In the genomic region with DNA sequence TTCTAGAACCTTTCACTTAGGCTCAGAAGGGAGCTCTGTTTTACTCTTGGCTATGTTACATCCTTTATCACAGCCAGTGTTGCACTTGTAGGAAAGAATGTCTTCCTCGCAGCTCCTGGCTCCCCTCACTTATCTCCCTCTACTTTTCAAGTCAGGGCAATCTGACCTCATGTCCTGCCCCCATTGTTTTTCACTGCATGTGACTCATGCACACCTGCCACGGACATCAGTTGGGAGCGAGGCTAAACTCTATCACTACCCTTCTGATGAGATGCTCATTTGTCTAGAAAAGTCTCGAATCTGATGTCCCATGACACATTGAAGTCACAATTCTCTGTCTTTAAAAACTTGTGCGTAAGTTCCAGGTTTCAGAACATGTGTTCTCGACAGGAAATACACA, we compare ENCODE assay signal across 30 mouse cellular contexts. TPM values are rescaled to one million over a fixed set of nuclear protein-coding genes. Genes with fewer than 3 reads are reported as not detected.
"Had no signal": no experiment of that assay in that cellular context is flagged by ENCODE, and none has a peak within 500 bp of the region (broad histone marks: within the 10 kb centered on the region; RNA-seq: fewer than 3 reads in every experiment).

No protein-coding gene starts in this region.

- H3K27ac ChIP-seq: gastrocnemius, adult 2 months; heart, embryonic 10.5 days; hindbrain, embryonic 10.5 days; hindbrain, embryonic 13.5 days; hindbrain, embryonic 15.5 days; hindbrain, postnatal 0 days; kidney, embryonic 15.5 days; kidney, postnatal 0 days; left cerebral cortex, adult 2 months; limb, embryonic 10.5 days; limb, embryonic 12.5 days; liver, embryonic 13.5 days had no signal

- DNase-seq: gastrocnemius, adult 2 months; gastrocnemius, postnatal 10 days; gastrocnemius, postnatal 25 days; heart, postnatal 10 days; heart, postnatal 4 days; kidney, adult 11 months; kidney, adult 2 months; kidney, adult 9 months; kidney, postnatal 14 days; kidney, postnatal 36 days; liver; liver, embryonic 13.5 days had no signal

- H3K9ac ChIP-seq: heart, embryonic 12.5 days; hindbrain, embryonic 13.5 days; hindbrain, embryonic 15.5 days; kidney, embryonic 15.5 days; limb, embryonic 12.5 days; liver, embryonic 13.5 days had no signal

- ATAC-seq: hindbrain, postnatal 0 days; intestine, embryonic 16.5 days had no signal

- H3K4me2 ChIP-seq: heart, embryonic 12.5 days; hindbrain, embryonic 13.5 days; hindbrain, embryonic 15.5 days; kidney, embryonic 15.5 days; limb, embryonic 12.5 days; liver, embryonic 11.5 days; liver, embryonic 13.5 days had no signal

- H3K27me3 ChIP-seq: heart, embryonic 12.5 days; hindbrain, embryonic 13.5 days; hindbrain, embryonic 15.5 days; kidney, embryonic 15.5 days; limb, embryonic 12.5 days; liver, embryonic 13.5 days had no signal

- H3K4me3 ChIP-seq: gastrocnemius, adult 2 months; heart, embryonic 10.5 days; heart, embryonic 12.5 days; hindbrain, embryonic 10.5 days; hindbrain, embryonic 13.5 days; hindbrain, embryonic 15.5 days; kidney, embryonic 15.5 days; left cerebral cortex, adult 2 months; limb, embryonic 10.5 days; limb, embryonic 12.5 days; liver, embryonic 13.5 days had no signal

- H3K36me3 ChIP-seq: heart, embryonic 10.5 days; heart, embryonic 12.5 days; hindbrain, embryonic 10.5 days; hindbrain, embryonic 13.5 days; hindbrain, embryonic 15.5 days; kidney, embryonic 15.5 days; limb, embryonic 10.5 days; limb, embryonic 12.5 days; liver, embryonic 13.5 days had no signal

- H3K9me3 ChIP-seq: heart, embryonic 10.5 days; heart, embryonic 12.5 days; hindbrain, embryonic 10.5 days; hindbrain, embryonic 13.5 days; hindbrain, embryonic 15.5 days; kidney, embryonic 15.5 days; limb, embryonic 10.5 days; limb, embryonic 12.5 days; liver, embryonic 13.5 days had no signal

RNA-seq across cellular contexts. Expression of a gene that starts 12.3 kb away (rescaled TPM):
- total RNA-seq: gastrocnemius, adult 2 months; gastrocnemius, postnatal 10 days; gastrocnemius, postnatal 25 days; gastrocnemius, postnatal 4 days; granulocyte monocyte progenitor cell, adult 5-6 weeks; heart, adult 8-10 months; heart, postnatal 10 days; heart, postnatal 25 days had no signal
- polyA plus RNA-seq: kidney, adult 2 months; large intestine, adult 2 months; liver, embryonic 11.5 days; liver, embryonic 13.5 days had no signal
